Mouse (Mus musculus) A20 (cell line): ENCODE measurements around the gene Slc24a4.

Source experiments
- DNase-seq: peaks from one replicate; pipeline ENCODE4 v3.0.0-alpha.2; 2011; ENCODE audit warnings: low read depth, low spot score

Slc24a4 gene

GRCm38 (mm10) chr12:102308001-102308456 lies 179.5 kb downstream of the Slc24a4 start:
- DNase-seq, result no peak

- DNase-seq, result no peak
Observed at GRCm38 (mm10) chr12:102308457-102309011, 180.0 kb downstream of the Slc24a4 start.

- no peak for DNase-seq
Observed at GRCm38 (mm10) chr12:102309099-102309799, 180.7 kb downstream of the Slc24a4 start.

GRCm38 (mm10) chr12:102309800-102310195 lies 181.3 kb downstream of the Slc24a4 start:
- DNase-seq, result no peak

DNA sequence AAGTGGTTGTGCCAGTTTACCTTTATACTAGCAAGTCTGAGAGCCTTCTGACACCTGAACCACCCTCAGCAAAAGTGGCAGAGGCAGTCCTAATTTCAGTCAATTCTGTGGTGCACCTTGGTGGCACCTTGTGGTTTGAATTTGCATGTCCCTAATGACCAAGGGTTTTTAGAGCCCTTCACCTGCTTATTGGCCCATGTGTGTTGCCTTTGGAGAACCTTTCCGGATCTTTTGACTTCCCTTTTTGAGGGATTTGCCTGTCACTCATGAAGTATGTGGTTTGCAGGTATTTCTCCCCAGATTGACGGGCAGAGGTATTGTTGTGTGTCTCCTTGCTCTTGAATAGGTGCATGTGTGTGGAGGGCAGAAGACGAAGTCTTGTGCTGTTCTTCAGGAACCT lies 181.7 kb downstream of the Slc24a4 start:
- DNase-seq, result no peak

- DNase-seq, result no peak
Observed at GRCm38 (mm10) chr12:102311454-102311853, 182.9 kb downstream of the Slc24a4 start.
